Mouse (Mus musculus) ES-Bruce4 (cell line): ENCODE data around the gene Med13. TPM values are rescaled to one million over a fixed set of nuclear protein-coding genes. Genes with fewer than 3 reads are reported as not detected.

Experiments used
- H3K27ac ChIP-seq: 2 replicates; pipeline ENCODE4 v1.5.1; 2012; ENCODE audit warnings: low read length, inconsistent platforms; ENCODE audit not compliant: insufficient read depth
- H3K27me3 ChIP-seq: 2 replicates; pipeline ENCODE4 v1.6.1; 2012; ENCODE audit warnings: mild to moderate bottlenecking, low read length, inconsistent platforms; ENCODE audit not compliant: control insufficient read depth, poor library complexity, insufficient read depth, severe bottlenecking
- H3K36me3 ChIP-seq: 2 replicates; pipeline ENCODE4 v1.6.1; 2012; ENCODE audit warnings: inconsistent platforms, mild to moderate bottlenecking, low read length, moderate library complexity; ENCODE audit not compliant: control insufficient read depth, poor library complexity, insufficient read depth, severe bottlenecking
- H3K4me1 ChIP-seq: one replicate; pipeline ENCODE4 v1.8.1; 2011; ENCODE audit warnings: low read length; ENCODE audit not compliant: control insufficient read depth, insufficient read depth
- H3K4me3 ChIP-seq: 2 replicates; pipeline ENCODE4 v1.5.1; 2011; ENCODE audit warnings: low read depth, mild to moderate bottlenecking, low read length
- H3K9ac ChIP-seq: 2 replicates; pipeline ENCODE4 v1.6.1; 2012; ENCODE audit warnings: low read depth, mild to moderate bottlenecking, inconsistent platforms; ENCODE audit not compliant: poor library complexity, severe bottlenecking
- H3K9me3 ChIP-seq: replicated peaks from 2 replicates; pipeline ENCODE4 v1.6.1; 2012; ENCODE audit warnings: mild to moderate bottlenecking, low read length, inconsistent platforms; ENCODE audit not compliant: control insufficient read depth, poor library complexity, insufficient read depth, severe bottlenecking
- CTCF ChIP-seq: IDR thresholded peaks from one replicate; pipeline ENCODE4 v1.8.1; 2011; ENCODE audit warnings: low read depth, low read length
- EP300 ChIP-seq: IDR thresholded peaks from 2 replicates; pipeline ENCODE4 v1.6.1; 2011; ENCODE audit warnings: low read depth, low read length; ENCODE audit not compliant: insufficient read depth
- POLR2A ChIP-seq: IDR thresholded peaks from one replicate; pipeline ENCODE4 v1.8.1; 2011; ENCODE audit warnings: low read length; ENCODE audit not compliant: insufficient read depth
- polyA plus RNA-seq: library from polyadenylated mRNA; stranded (reverse); fragments of >200 nt; gene quantifications from 2 replicates; pipeline ENCODE4 v1.2.4, GENCODE M21; 2011; ENCODE audit warnings: low read depth; ENCODE audit not compliant: missing spikeins, insufficient read depth, insufficient read length

The Med13 gene
- polyA plus RNA-seq, 1 experiment: 58.7 TPM

- no peak for TF ChIP-seq EP300
- no peak for TF ChIP-seq CTCF
- H3K4me3 ChIP-seq: no peak overlapping the region
- no peak overlapping the region for H3K9ac ChIP-seq
- H3K4me1 ChIP-seq: no peaks in the 10 kb centered on the region
- no peaks in the 10 kb centered on the region for H3K36me3 ChIP-seq
- peaks cover 1% of the 10 kb centered on the region; the same call in 1 of the 2 replicates for H3K27me3 ChIP-seq
- no peaks in the 10 kb centered on the region for H3K9me3 ChIP-seq
- no peak overlapping the region for H3K27ac ChIP-seq
Observed at GRCm38 (mm10) chr11:86380521-86381238, 23.3 kb upstream of the Med13 start.

GRCm38 (mm10) chr11:86378981-86379380 lies 21.6 kb upstream of the Med13 start:
- Histone ChIP-seq H3K27ac (no peak overlapping the region), H3K9ac (no peak overlapping the region), H3K27me3 (peaks cover 3% of the 10 kb centered on the region), H3K36me3 (no peaks in the 10 kb centered on the region), H3K4me3 (no peak overlapping the region), H3K4me1 (no peaks in the 10 kb centered on the region), H3K9me3 (no peaks in the 10 kb centered on the region)
- no peak for TF ChIP-seq CTCF
- no peak for TF ChIP-seq POLR2A
- TF ChIP-seq EP300: no peak

- Histone ChIP-seq H3K27me3 (peaks cover 3% of the 10 kb centered on the region), H3K9me3 (no peaks in the 10 kb centered on the region), H3K4me1 (no peaks in the 10 kb centered on the region), H3K9ac (no peak overlapping the region), H3K27ac (no peak overlapping the region), H3K4me3 (no peak overlapping the region), H3K36me3 (no peaks in the 10 kb centered on the region)
- no peak for TF ChIP-seq EP300
- no peak for TF ChIP-seq POLR2A
- TF ChIP-seq CTCF: no peak
Observed at GRCm38 (mm10) chr11:86377841-86378240, 20.4 kb upstream of the Med13 start.

DNA sequence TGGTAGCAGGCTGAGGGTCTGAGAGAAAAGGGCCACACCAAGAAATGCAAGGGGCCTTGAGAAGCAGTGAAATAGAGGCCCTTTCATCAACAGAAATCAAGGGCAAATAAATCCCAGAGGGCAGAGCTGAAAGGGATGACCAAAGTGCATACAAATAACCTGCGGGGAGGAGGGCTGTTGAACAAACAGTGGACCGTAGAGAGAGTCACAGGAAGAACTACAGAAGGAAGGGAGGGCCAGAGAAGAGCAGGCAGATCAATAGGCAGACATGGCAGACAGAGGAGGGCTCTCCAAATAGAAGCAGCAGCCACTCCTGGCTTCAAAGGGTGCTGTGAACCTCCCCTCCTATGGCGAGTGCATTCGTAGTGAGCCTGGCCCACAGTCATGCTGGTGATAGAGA lies 19.3 kb upstream of the Med13 start:
- Histone ChIP-seq H3K9me3 (no peaks in the 10 kb centered on the region), H3K36me3 (no peaks in the 10 kb centered on the region), H3K9ac (no peak overlapping the region), H3K4me3 (no peak overlapping the region), H3K27me3 (peaks cover 3% of the 10 kb centered on the region), H3K4me1 (no peaks in the 10 kb centered on the region), H3K27ac (no peak overlapping the region)
- TF ChIP-seq CTCF (no peak), EP300 (no peak), POLR2A (no peak)

DNA sequence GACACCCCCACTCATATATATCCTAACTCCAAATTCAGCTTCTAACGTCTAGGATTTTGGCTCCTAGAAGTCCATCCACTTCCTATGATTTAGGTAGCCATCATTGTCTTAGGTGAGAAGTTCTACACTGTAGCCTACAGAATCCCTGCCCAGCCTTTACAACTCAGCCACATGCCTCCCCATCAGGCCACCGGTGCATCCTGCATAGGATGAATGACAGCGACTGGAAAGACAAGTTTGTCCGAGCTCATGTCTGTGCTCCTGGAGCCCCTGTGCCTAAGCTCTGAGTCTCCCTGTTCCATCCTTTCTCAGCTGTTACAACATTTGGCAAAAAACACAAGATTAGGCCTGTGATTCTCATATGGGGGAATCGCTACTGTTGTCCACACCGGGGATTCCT lies 17.7 kb upstream of the Med13 start:
- Histone ChIP-seq H3K27me3 (peaks cover 2% of the 10 kb centered on the region), H3K27ac (no peak overlapping the region), H3K4me1 (no peaks in the 10 kb centered on the region), H3K4me3 (no peak overlapping the region), H3K9me3 (no peaks in the 10 kb centered on the region), H3K36me3 (no peaks in the 10 kb centered on the region), H3K9ac (no peak overlapping the region)
- TF ChIP-seq EP300 (no peak), CTCF (no peak), POLR2A (no peak)

DNA sequence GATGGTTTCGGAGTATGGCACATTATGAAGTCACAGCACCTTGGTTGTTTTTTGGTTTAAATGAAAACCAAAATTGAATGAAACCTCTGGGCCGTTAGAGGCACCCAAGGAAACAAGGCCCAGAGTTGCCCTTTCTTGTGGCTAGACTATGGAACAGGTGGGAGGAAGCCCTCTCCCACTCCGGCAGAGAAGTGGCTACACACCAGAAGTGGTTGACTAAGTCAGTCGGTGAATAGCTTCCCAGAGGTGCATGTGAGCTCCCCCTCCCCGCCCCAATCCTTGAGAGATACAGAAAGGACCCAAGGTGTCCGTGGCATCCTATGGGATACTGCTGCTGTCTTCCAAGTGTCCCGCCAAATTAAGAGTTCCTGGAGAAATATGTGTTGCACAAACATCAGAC lies 13.9 kb upstream of the Med13 start:
- no peak overlapping the region for H3K27ac ChIP-seq
- no peak overlapping the region for H3K4me3 ChIP-seq
- no peaks in the 10 kb centered on the region for H3K9me3 ChIP-seq
- no peaks in the 10 kb centered on the region for H3K4me1 ChIP-seq
- TF ChIP-seq EP300: no peak
- no peak for TF ChIP-seq POLR2A
- TF ChIP-seq CTCF: no peak
- peaks cover 2% of the 10 kb centered on the region; the same call in 1 of the 2 replicates for H3K27me3 ChIP-seq
- H3K9ac ChIP-seq: no peak overlapping the region
- no peaks in the 10 kb centered on the region for H3K36me3 ChIP-seq
